ENCODE assay signal across 7 mouse cellular contexts in genomic region chr2:30063235-30063634, GRCm38 (mm10). TPM values are rescaled to one million over a fixed set of nuclear protein-coding genes. Genes with fewer than 3 reads are reported as not detected.
DNase-seq lines count a peak whose midpoint lies in the region; ATAC-seq and TF ChIP-seq lines count a peak whose summit lies in the region.

No protein-coding gene starts in this region.

- H3K4me2 ChIP-seq in embryonic facial prominence, embryonic 11.5 days (ENCODE audit: low read depth, low read length) = peak overlapping the region; percentile 44
- H3K4me2 ChIP-seq in intestine, postnatal 0 days (replicated peaks; ENCODE audit: low read depth) = peak overlapping the region; percentile 88
- peak overlapping the region; percentile 87 for H3K4me2 ChIP-seq in stomach, embryonic 15.5 days

- H3K36me3 ChIP-seq in megakaryocyte, embryonic 14.5 days (replicated peaks; ENCODE audit: low read length) = peaks cover 3% of the 10 kb centered on the region
- no peaks in the 10 kb centered on the region; the same call in none of the 2 replicates for H3K36me3 ChIP-seq in embryonic facial prominence, embryonic 11.5 days (replicated peaks; ENCODE audit: control insufficient read depth, insufficient read depth, low read depth, low read length)
- no peaks in the 10 kb centered on the region for H3K36me3 ChIP-seq in intestine, postnatal 0 days (ENCODE audit: control insufficient read depth, insufficient read depth)
- no peaks in the 10 kb centered on the region for H3K36me3 ChIP-seq in stomach, embryonic 15.5 days

- peak overlapping the region; percentile 85 for H3K27ac ChIP-seq in embryonic facial prominence, embryonic 11.5 days (replicated peaks; ENCODE audit: low read depth, low read length)
- peak overlapping the region; percentile 90 for H3K27ac ChIP-seq in intestine, postnatal 0 days (ENCODE audit: low read depth, low read length)
- H3K27ac ChIP-seq in stomach, embryonic 15.5 days = peak overlapping the region; percentile 97

- no peak for DNase-seq in embryonic facial prominence, embryonic 11.5 days (ENCODE audit: low spot score)
- DNase-seq in urinary bladder, adult 18-20 months (ENCODE audit: low spot score in 2 of 2) = no peak
- DNase-seq in layer of hippocampus, adult 9-10 months (ENCODE audit: low spot score) = no peak

- H3K4me1 ChIP-seq in megakaryocyte, embryonic 14.5 days = peaks cover 57% of the 10 kb centered on the region
- no peaks in the 10 kb centered on the region; the same call in 1 of the 2 replicates for H3K4me1 ChIP-seq in embryonic facial prominence, embryonic 11.5 days (ENCODE audit: control insufficient read depth, insufficient read depth, low read length)
- peaks cover 17% of the 10 kb centered on the region for H3K4me1 ChIP-seq in intestine, postnatal 0 days (replicated peaks; ENCODE audit: control insufficient read depth, insufficient read depth, low read length)
- peaks cover 22% of the 10 kb centered on the region for H3K4me1 ChIP-seq in stomach, embryonic 15.5 days

- 8% methylated on average over 8 of the region's 8 CpGs for WGBS in embryonic facial prominence, embryonic 11.5 days
- WGBS in intestine, postnatal 0 days = 2% methylated on average over 8 of the region's 8 CpGs
- WGBS in stomach, embryonic 15.5 days = 6% methylated on average over 8 of the region's 8 CpGs

- peak overlapping the region; percentile 80 for H3K9ac ChIP-seq in embryonic facial prominence, embryonic 11.5 days (replicated peaks; ENCODE audit: low read length)
- H3K9ac ChIP-seq in intestine, postnatal 0 days (ENCODE audit: low read depth, low read length) = peak overlapping the region; percentile 64
- H3K9ac ChIP-seq in stomach, embryonic 15.5 days = peak overlapping the region; percentile 67

- H3K9me3 ChIP-seq in megakaryocyte, embryonic 14.5 days = no peaks in the 10 kb centered on the region
- no peaks in the 10 kb centered on the region for H3K9me3 ChIP-seq in embryonic facial prominence, embryonic 11.5 days (replicated peaks; ENCODE audit: control insufficient read depth, low read length)
- no peaks in the 10 kb centered on the region for H3K9me3 ChIP-seq in intestine, postnatal 0 days (ENCODE audit: control insufficient read depth)
- no peaks in the 10 kb centered on the region for H3K9me3 ChIP-seq in stomach, embryonic 15.5 days

- no peak for TF ChIP-seq CTCF in intestine, postnatal 0 days (IDR thresholded peaks at IDR 0.05; ENCODE audit: low read depth)

- no peak for ATAC-seq in megakaryocyte, adult 5-6 weeks (ENCODE audit: poor library complexity, severe bottlenecking)
- ATAC-seq in embryonic facial prominence, embryonic 11.5 days (replicated peaks; ENCODE audit: insufficient number of reproducible peaks, low FRiP score, low TSS enrichment, low read depth) = no peak
- no peak for ATAC-seq in intestine, postnatal 0 days
- ATAC-seq in stomach, embryonic 15.5 days (ENCODE audit: insufficient read depth, low FRiP score, low read depth) = no peak

- H3K4me3 ChIP-seq in megakaryocyte, embryonic 14.5 days (replicated peaks) = peak overlapping the region; percentile 95
- peak overlapping the region; percentile 38 for H3K4me3 ChIP-seq in embryonic facial prominence, embryonic 11.5 days (ENCODE audit: low read depth, low read length)
- H3K4me3 ChIP-seq in intestine, postnatal 0 days (ENCODE audit: low read depth, low read length) = peak overlapping the region; percentile 52
- peak overlapping the region; percentile 64 for H3K4me3 ChIP-seq in stomach, embryonic 15.5 days (replicated peaks)

- no peaks in the 10 kb centered on the region for H3K27me3 ChIP-seq in megakaryocyte, embryonic 14.5 days (replicated peaks)
- H3K27me3 ChIP-seq in embryonic facial prominence, embryonic 11.5 days (ENCODE audit: control insufficient read depth, insufficient read depth, low read length) = no peaks in the 10 kb centered on the region
- H3K27me3 ChIP-seq in intestine, postnatal 0 days (replicated peaks; ENCODE audit: control insufficient read depth, insufficient read depth, low read length) = no peaks in the 10 kb centered on the region
- no peaks in the 10 kb centered on the region for H3K27me3 ChIP-seq in stomach, embryonic 15.5 days (replicated peaks)

RNA-seq across cellular contexts. Expression of gene Set, which starts 6.1 kb away (rescaled TPM):
- polyA plus RNA-seq in megakaryocyte, embryonic 14.5 days (2012; ENCODE audit: insufficient read depth, low replicate concordance) = 207 and 239 TPM in 2 replicates
- total RNA-seq in megakaryocyte, adult 5-6 weeks (2015) = 160 and 167 TPM in 2 replicates
- total RNA-seq in megakaryocyte, adult 5-6 weeks (2017) = 634 and 647 TPM in 2 replicates
- polyA plus RNA-seq in embryonic facial prominence, embryonic 11.5 days (2014; fragmentation: Nextera tagmentation; extraction: Ambion mirVana) = 705 and 768 TPM in 2 replicates
- 174 and 180 TPM in 2 replicates for polyA plus RNA-seq in intestine, postnatal 0 days (2015; fragmentation: Nextera tagmentation; extraction: Ambion mirVana)
- polyA plus RNA-seq in stomach, embryonic 15.5 days (2015; fragmentation: Nextera tagmentation; extraction: Ambion mirVana) = 426 and 452 TPM in 2 replicates

RNA-seq across cellular contexts. Expression of gene Pkn3, which starts 14.2 kb away (rescaled TPM):
- 19.4 and 62.2 TPM in 2 replicates for polyA plus RNA-seq in megakaryocyte, embryonic 14.5 days (2012; ENCODE audit: insufficient read depth, low replicate concordance)
- total RNA-seq in megakaryocyte, adult 5-6 weeks (2015) = 3.0 and 4.8 TPM in 2 replicates
- 7.0 and 9.1 TPM in 2 replicates for total RNA-seq in megakaryocyte, adult 5-6 weeks (2017)
- polyA plus RNA-seq in embryonic facial prominence, embryonic 11.5 days (2014; fragmentation: Nextera tagmentation; extraction: Ambion mirVana) = 7.8 and 8.8 TPM in 2 replicates
- 2.8 and 3.4 TPM in 2 replicates for polyA plus RNA-seq in intestine, postnatal 0 days (2015; fragmentation: Nextera tagmentation; extraction: Ambion mirVana)
- 7.9 and 10.5 TPM in 2 replicates for polyA plus RNA-seq in stomach, embryonic 15.5 days (2015; fragmentation: Nextera tagmentation; extraction: Ambion mirVana)

RNA-seq across cellular contexts. Expression of gene Wdr34, which starts 14.6 kb away (rescaled TPM):
- polyA plus RNA-seq in megakaryocyte, embryonic 14.5 days (2012; ENCODE audit: insufficient read depth, low replicate concordance) = 11.7 and 12.4 TPM in 2 replicates
- 0.91 and 1.2 TPM in 2 replicates for total RNA-seq in megakaryocyte, adult 5-6 weeks (2015)
- total RNA-seq in megakaryocyte, adult 5-6 weeks (2017) = 1.8 and 5.7 TPM in 2 replicates
- 29.7 and 29.8 TPM in 2 replicates for polyA plus RNA-seq in embryonic facial prominence, embryonic 11.5 days (2014; fragmentation: Nextera tagmentation; extraction: Ambion mirVana)
- polyA plus RNA-seq in intestine, postnatal 0 days (2015; fragmentation: Nextera tagmentation; extraction: Ambion mirVana) = 4.9 and 5.9 TPM in 2 replicates
- 27.2 and 27.9 TPM in 2 replicates for polyA plus RNA-seq in stomach, embryonic 15.5 days (2015; fragmentation: Nextera tagmentation; extraction: Ambion mirVana)

RNA-seq across cellular contexts. Expression of gene Zdhhc12, which starts 30.2 kb away (rescaled TPM):
- polyA plus RNA-seq in megakaryocyte, embryonic 14.5 days (2012; ENCODE audit: insufficient read depth, low replicate concordance) = 58.2 and 66.6 TPM in 2 replicates
- total RNA-seq in megakaryocyte, adult 5-6 weeks (2015) = 20.3 and 24.6 TPM in 2 replicates
- total RNA-seq in megakaryocyte, adult 5-6 weeks (2017) = 8.2 and 10.7 TPM in 2 replicates
- polyA plus RNA-seq in embryonic facial prominence, embryonic 11.5 days (2014; fragmentation: Nextera tagmentation; extraction: Ambion mirVana) = 30.9 and 31.6 TPM in 2 replicates
- 90.9 and 91.3 TPM in 2 replicates for polyA plus RNA-seq in intestine, postnatal 0 days (2015; fragmentation: Nextera tagmentation; extraction: Ambion mirVana)
- polyA plus RNA-seq in stomach, embryonic 15.5 days (2015; fragmentation: Nextera tagmentation; extraction: Ambion mirVana) = 46.5 and 47.1 TPM in 2 replicates

Comparison
In these comparisons a context has a peak if more than half of its experiments do, and no peak if none do; other contexts are left out.
1. H3K4me3 ChIP-seq: peak in every context shown above with its lines; median percentile 95 in megakaryocyte, embryonic 14.5 days; 64 in stomach, embryonic 15.5 days; 52 in intestine, postnatal 0 days; 38 in embryonic facial prominence, embryonic 11.5 days.